Mouse (Mus musculus) liver, embryonic 14.5 days (tissue): ENCODE data around the gene Polr2e.

ENCODE experiments used
- CTCF ChIP-seq: IDR thresholded peaks from 2 replicates; pipeline ENCODE4 v1.5.1; 2016; ENCODE audit warnings: antibody characterized with exemption, low read depth, control low read depth
- EP300 ChIP-seq: IDR thresholded peaks from 2 replicates; pipeline ENCODE4 v1.6.1; 2016; ENCODE audit warnings: antibody characterized with exemption, low read depth

GRCm38 (mm10) chr10:80030736-80031135 is 8.9 kb downstream of the Polr2e start:
- TF ChIP-seq CTCF, result no peak
- no peak for TF ChIP-seq EP300
